Mouse (Mus musculus) myocyte (in vitro differentiated cells): ENCODE results near the gene Zfp423.

Experiments used
- CEBPB ChIP-seq: IDR thresholded peaks from 2 replicates; pipeline ENCODE4 v1.6.1; 2011; ENCODE audit warnings: mild to moderate bottlenecking, moderate library complexity; ENCODE audit not compliant: poor library complexity, insufficient read depth, severe bottlenecking
- E2F4 ChIP-seq: IDR thresholded peaks from one replicate; pipeline ENCODE4 v1.6.1; 2011; ENCODE audit warnings: mild to moderate bottlenecking, control low read depth, moderate library complexity; ENCODE audit not compliant: insufficient read depth
- MAX ChIP-seq: IDR thresholded peaks from one replicate; pipeline ENCODE4 v1.6.1; 2011; ENCODE audit warnings: low read depth, mild to moderate bottlenecking, control low read depth
- MYOD1 ChIP-seq, 3 experiments: IDR thresholded peaks; one replicate each; pipeline ENCODE4 v1.6.1; 2011; ENCODE audit warnings: control low read depth in 2 of 3, low read depth in 2 of 3, mild to moderate bottlenecking in 2 of 3, moderate library complexity in 1 of 3; ENCODE audit not compliant: insufficient read length in 2 of 3, control insufficient read depth in 1 of 3
- POLR2A ChIP-seq: IDR thresholded peaks from one replicate; pipeline ENCODE4 v1.6.1; 2011; ENCODE audit warnings: low read depth, mild to moderate bottlenecking, control low read depth, moderate library complexity; ENCODE audit not compliant: insufficient read length
- POLR2AphosphoS2 ChIP-seq: IDR thresholded peaks from one replicate; pipeline ENCODE4 v1.6.1; 2011; ENCODE audit warnings: low read depth, control low read depth; ENCODE audit not compliant: insufficient read length
- SRF ChIP-seq: IDR thresholded peaks from one replicate; pipeline ENCODE4 v1.6.1; 2011; ENCODE audit warnings: low read depth; ENCODE audit not compliant: control insufficient read depth, insufficient read length
- TCF12 ChIP-seq: IDR thresholded peaks from one replicate; pipeline ENCODE4 v1.6.1; 2011; ENCODE audit warnings: mild to moderate bottlenecking, control low read depth; ENCODE audit not compliant: poor library complexity, insufficient read depth, severe bottlenecking
- TCF3 ChIP-seq: IDR thresholded peaks from one replicate; pipeline ENCODE4 v1.6.1; 2011; ENCODE audit warnings: low read depth, control low read depth; ENCODE audit not compliant: insufficient read length
- USF1 ChIP-seq: IDR thresholded peaks from one replicate; pipeline ENCODE4 v1.6.1; 2011; ENCODE audit warnings: low read depth, mild to moderate bottlenecking, control low read depth, moderate library complexity

- no peak for TF ChIP-seq SRF
- no peak for TF ChIP-seq USF1
- TF ChIP-seq MAX, result no peak
- TF ChIP-seq POLR2A, result no peak
- peak in 2 of 3 experiments; percentile 13 to 38 for TF ChIP-seq MYOD1 (IDR thresholded peaks at IDR 0.05; ENCODE audit: control insufficient read depth in 1 of 3, insufficient read length in 2 of 3, low read depth in 2 of 3)
- no peak for TF ChIP-seq CEBPB
- no peak for TF ChIP-seq E2F4
- no peak for TF ChIP-seq TCF3
- TF ChIP-seq POLR2AphosphoS2, result no peak
- no peak for TF ChIP-seq TCF12
Observed at GRCm38 (mm10) chr8:87938351-87939232, 20.8 kb downstream of the Zfp423 start.
